8 mouse cellular contexts compared by ENCODE assay signal in the genomic region with DNA sequence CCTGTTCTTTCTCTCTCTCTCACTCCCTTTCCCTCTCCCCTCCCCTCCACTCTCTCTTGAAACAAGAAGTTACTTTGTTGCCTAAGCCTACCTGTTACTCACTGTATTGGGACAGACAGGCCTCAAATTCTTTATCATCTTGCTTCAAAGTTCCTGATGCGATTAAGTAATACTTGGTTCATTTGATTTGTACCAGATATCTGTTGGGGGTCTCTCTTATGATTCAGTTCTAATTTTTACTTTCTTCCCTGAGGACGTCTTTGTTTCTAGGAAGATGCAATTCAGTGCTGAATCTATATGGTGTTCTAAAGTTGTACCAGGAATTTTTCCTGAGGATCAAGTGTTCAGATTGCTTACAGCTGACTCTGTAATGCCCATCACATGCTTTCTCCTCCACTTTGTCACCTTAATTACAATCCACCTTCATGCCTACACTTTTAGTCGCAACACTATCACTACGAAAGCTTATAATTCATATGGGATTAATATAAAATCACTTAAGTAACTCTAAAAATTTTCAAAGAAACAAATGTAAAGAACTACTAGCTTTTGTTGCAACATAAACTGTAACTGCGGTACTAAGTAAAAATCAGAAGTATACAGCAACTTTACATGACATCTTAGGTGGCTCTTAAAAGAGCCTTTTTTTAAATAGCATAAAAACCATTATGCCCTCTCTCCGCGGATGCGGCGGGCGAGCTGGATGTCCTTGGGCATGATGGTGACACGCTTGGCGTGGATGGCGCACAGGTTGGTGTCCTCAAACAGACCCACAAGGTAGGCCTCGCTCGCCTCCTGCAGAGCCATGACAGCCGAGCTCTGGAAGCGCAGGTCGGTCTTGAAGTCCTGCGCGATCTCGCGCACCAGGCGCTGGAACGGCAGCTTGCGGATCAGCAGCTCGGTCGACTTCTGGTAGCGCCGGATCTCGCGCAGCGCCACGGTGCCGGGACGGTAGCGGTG. TPM values are rescaled to one million over a fixed set of nuclear protein-coding genes. Genes with fewer than 3 reads are reported as not detected.
A peak's percentile ranks its signal among the peaks of the same experiment; 100 is the strongest.
DNase-seq lines count a peak whose midpoint lies in the region; ATAC-seq lines count a peak whose summit lies in the region.

No protein-coding gene starts in this region.

- peak overlapping the region; percentile 63 for H3K4me2 ChIP-seq in lung, embryonic 15.5 days
- peak overlapping the region; percentile 48 for H3K4me2 ChIP-seq in intestine, embryonic 16.5 days (ENCODE audit: low read depth, low read length)
- peak overlapping the region; percentile 81 for H3K4me2 ChIP-seq in neural tube, embryonic 15.5 days

- H3K9ac ChIP-seq in lung, embryonic 15.5 days: peak overlapping the region; percentile 55
- H3K9ac ChIP-seq in intestine, embryonic 16.5 days (ENCODE audit: low read depth, low read length): peak overlapping the region; percentile 60
- H3K9ac ChIP-seq in neural tube, embryonic 15.5 days (replicated peaks): no peak overlapping the region

- peak overlapping the region; percentile 36 for H3K4me3 ChIP-seq in lung, embryonic 15.5 days
- H3K4me3 ChIP-seq in embryonic facial prominence, embryonic 10.5 days: peak overlapping the region; percentile 62
- peak overlapping the region; percentile 45 for H3K4me3 ChIP-seq in intestine, embryonic 16.5 days (ENCODE audit: low read length)
- H3K4me3 ChIP-seq in neural tube, embryonic 15.5 days (replicated peaks): peak overlapping the region; percentile 46

- peaks cover 30% of the 10 kb centered on the region for H3K4me1 ChIP-seq in lung, embryonic 15.5 days
- peaks cover 32% of the 10 kb centered on the region for H3K4me1 ChIP-seq in embryonic facial prominence, embryonic 10.5 days
- H3K4me1 ChIP-seq in intestine, embryonic 16.5 days (ENCODE audit: control insufficient read depth, insufficient read depth, low read length): peaks cover 9% of the 10 kb centered on the region
- peaks cover 23% of the 10 kb centered on the region for H3K4me1 ChIP-seq in neural tube, embryonic 15.5 days

- no peaks in the 10 kb centered on the region for H3K36me3 ChIP-seq in lung, embryonic 15.5 days
- no peaks in the 10 kb centered on the region for H3K36me3 ChIP-seq in embryonic facial prominence, embryonic 10.5 days (replicated peaks)
- H3K36me3 ChIP-seq in intestine, embryonic 16.5 days (ENCODE audit: control insufficient read depth, insufficient read depth, low read length): no peaks in the 10 kb centered on the region
- no peaks in the 10 kb centered on the region for H3K36me3 ChIP-seq in neural tube, embryonic 15.5 days

- H3K27me3 ChIP-seq in lung, embryonic 15.5 days: no peaks in the 10 kb centered on the region
- no peaks in the 10 kb centered on the region for H3K27me3 ChIP-seq in embryonic facial prominence, embryonic 10.5 days (replicated peaks; ENCODE audit: low read depth, poor library complexity, severe bottlenecking)
- H3K27me3 ChIP-seq in intestine, embryonic 16.5 days (replicated peaks; ENCODE audit: control insufficient read depth, insufficient read depth, low read length): no peaks in the 10 kb centered on the region
- no peaks in the 10 kb centered on the region for H3K27me3 ChIP-seq in neural tube, embryonic 15.5 days (replicated peaks)

- no peak for DNase-seq in lung, postnatal 25 days (ENCODE audit: low spot score)
- DNase-seq in embryonic facial prominence, embryonic 10.5 days (ENCODE audit: low spot score): no peak
- DNase-seq in adipocyte (ENCODE audit: low spot score): no peak
- no peak for DNase-seq in T-cell, adult 2 months (ENCODE audit: low spot score)

- H3K9me3 ChIP-seq in lung, embryonic 15.5 days: no peaks in the 10 kb centered on the region
- H3K9me3 ChIP-seq in embryonic facial prominence, embryonic 10.5 days: no peaks in the 10 kb centered on the region
- no peaks in the 10 kb centered on the region for H3K9me3 ChIP-seq in intestine, embryonic 16.5 days (ENCODE audit: control insufficient read depth, low read length)
- H3K9me3 ChIP-seq in neural tube, embryonic 15.5 days (replicated peaks): no peaks in the 10 kb centered on the region

- peak overlapping the region; percentile 98 for H3K27ac ChIP-seq in lung, embryonic 15.5 days
- H3K27ac ChIP-seq in embryonic facial prominence, embryonic 10.5 days (replicated peaks): peak overlapping the region; percentile 98
- peak overlapping the region; percentile 75 for H3K27ac ChIP-seq in intestine, embryonic 16.5 days (ENCODE audit: low read length)
- H3K27ac ChIP-seq in neural tube, embryonic 15.5 days (replicated peaks): no peak overlapping the region

- WGBS in lung, embryonic 15.5 days: under 1% methylated on average over 15 of the region's 36 CpGs
- WGBS in embryonic facial prominence, embryonic 10.5 days: 2% methylated on average over 22 of the region's 36 CpGs
- WGBS in intestine, embryonic 16.5 days: 2% methylated on average over 17 of the region's 36 CpGs
- 1% methylated on average over 23 of the region's 36 CpGs for WGBS in neural tube, embryonic 15.5 days

- no peak for ATAC-seq in lung, embryonic 15.5 days (ENCODE audit: borderline replicate concordance, extremely low read depth, low FRiP score, low TSS enrichment)
- ATAC-seq in intestine, embryonic 16.5 days: no peak
- no peak for ATAC-seq in neural tube, embryonic 15.5 days (ENCODE audit: low FRiP score)
- no peak for ATAC-seq in activated CD4-positive, CD25-positive, alpha-beta regulatory T cell, adult 4 months

RNA-seq across cellular contexts. Expression of a gene that starts 0.7 kb away (rescaled TPM):
- polyA plus RNA-seq in lung, embryonic 15.5 days (2015; fragmentation: Nextera tagmentation; extraction: Ambion mirVana): 12.0 and 13.7 TPM in 2 replicates
- 8.6 and 10.0 TPM in 2 replicates for polyA plus RNA-seq in embryonic facial prominence, embryonic 10.5 days (2016; fragmentation: Nextera tagmentation; extraction: Ambion mirVana)
- 3.2 and 4.9 TPM in 2 replicates for polyA plus RNA-seq in intestine, embryonic 16.5 days (2015; fragmentation: Nextera tagmentation; extraction: Ambion mirVana)
- 0.78 and 2.4 TPM in 2 replicates for polyA plus RNA-seq in neural tube, embryonic 15.5 days (2015; fragmentation: Nextera tagmentation; extraction: Ambion mirVana)
- 1 to 10 TPM in 1 of 2 experiments, not detected in 1; 2.4 TPM for polyA plus RNA-seq in activated CD4-positive, CD25-positive, alpha-beta regulatory T cell, adult 4 months (2017; shearing (Covaris generic))

RNA-seq across cellular contexts. Expression of a gene that starts 1.8 kb away (rescaled TPM):
- polyA plus RNA-seq in lung, embryonic 15.5 days (2015; fragmentation: Nextera tagmentation; extraction: Ambion mirVana): 3.2 and 4.1 TPM in 2 replicates
- polyA plus RNA-seq in embryonic facial prominence, embryonic 10.5 days (2016; fragmentation: Nextera tagmentation; extraction: Ambion mirVana): 1.9 and 2.9 TPM in 2 replicates
- polyA plus RNA-seq in intestine, embryonic 16.5 days (2015; fragmentation: Nextera tagmentation; extraction: Ambion mirVana): 1.7 and 2.0 TPM in 2 replicates
- 0.83 TPM in 1 of 2 replicates, not detected in the other for polyA plus RNA-seq in neural tube, embryonic 15.5 days (2015; fragmentation: Nextera tagmentation; extraction: Ambion mirVana)
- under 1 TPM in 1 of 2 experiments, not detected in 1; 0.73 TPM for polyA plus RNA-seq in activated CD4-positive, CD25-positive, alpha-beta regulatory T cell, adult 4 months (2017; shearing (Covaris generic))

RNA-seq across cellular contexts. Expression of a gene that starts 6.1 kb away (rescaled TPM):
- 36.2 and 37.0 TPM in 2 replicates for polyA plus RNA-seq in lung, embryonic 15.5 days (2015; fragmentation: Nextera tagmentation; extraction: Ambion mirVana)
- polyA plus RNA-seq in embryonic facial prominence, embryonic 10.5 days (2016; fragmentation: Nextera tagmentation; extraction: Ambion mirVana): 9.1 and 9.2 TPM in 2 replicates
- polyA plus RNA-seq in intestine, embryonic 16.5 days (2015; fragmentation: Nextera tagmentation; extraction: Ambion mirVana): 33.6 and 35.3 TPM in 2 replicates
- 7.4 and 13.8 TPM in 2 replicates for polyA plus RNA-seq in neural tube, embryonic 15.5 days (2015; fragmentation: Nextera tagmentation; extraction: Ambion mirVana)
- polyA plus RNA-seq in activated CD4-positive, CD25-positive, alpha-beta regulatory T cell, adult 4 months (2017; shearing (Covaris generic)): 10 to 100 TPM in 1 of 2 experiments, 1 to 10 TPM in 1; 5.3 to 15.2 TPM

RNA-seq across cellular contexts. Expression of a gene that starts 6.2 kb away (rescaled TPM):
- 74.3 and 83.5 TPM in 2 replicates for polyA plus RNA-seq in lung, embryonic 15.5 days (2015; fragmentation: Nextera tagmentation; extraction: Ambion mirVana)
- 39.1 and 43.8 TPM in 2 replicates for polyA plus RNA-seq in embryonic facial prominence, embryonic 10.5 days (2016; fragmentation: Nextera tagmentation; extraction: Ambion mirVana)
- polyA plus RNA-seq in intestine, embryonic 16.5 days (2015; fragmentation: Nextera tagmentation; extraction: Ambion mirVana): 16.9 and 20.0 TPM in 2 replicates
- polyA plus RNA-seq in neural tube, embryonic 15.5 days (2015; fragmentation: Nextera tagmentation; extraction: Ambion mirVana): 3.0 and 12.1 TPM in 2 replicates
- polyA plus RNA-seq in activated CD4-positive, CD25-positive, alpha-beta regulatory T cell, adult 4 months (2017; shearing (Covaris generic)): 1 to 10 TPM; 9.5 to 10.0 TPM

RNA-seq across cellular contexts. Expression of a gene that starts 7.4 kb away (rescaled TPM):
- polyA plus RNA-seq in lung, embryonic 15.5 days (2015; fragmentation: Nextera tagmentation; extraction: Ambion mirVana): 12.0 and 18.6 TPM in 2 replicates
- 9.5 and 10.3 TPM in 2 replicates for polyA plus RNA-seq in embryonic facial prominence, embryonic 10.5 days (2016; fragmentation: Nextera tagmentation; extraction: Ambion mirVana)
- polyA plus RNA-seq in intestine, embryonic 16.5 days (2015; fragmentation: Nextera tagmentation; extraction: Ambion mirVana): 4.7 and 7.4 TPM in 2 replicates
- 1.2 and 2.0 TPM in 2 replicates for polyA plus RNA-seq in neural tube, embryonic 15.5 days (2015; fragmentation: Nextera tagmentation; extraction: Ambion mirVana)
- not detected for polyA plus RNA-seq in activated CD4-positive, CD25-positive, alpha-beta regulatory T cell, adult 4 months (2017; shearing (Covaris generic))
